Mouse (Mus musculus) liver, embryonic 14.5 days (tissue): Measurements from ENCODE around the gene Efcab1. TPM values are rescaled to one million over a fixed set of nuclear protein-coding genes. Genes with fewer than 3 reads are reported as not detected.

ENCODE experiments used
- ATAC-seq: fragments of 200-750 bp; cut with Nextera tagmentation; 2 replicates; pipeline ENCODE4 v1.8.0; 2017; ENCODE audit warnings: moderate number of reproducible peaks, mild to moderate bottlenecking, moderate library complexity; ENCODE audit not compliant: insufficient read depth
- DNase-seq, 3 experiments: peaks; one replicate each; pipeline ENCODE4 v3.0.0-alpha.2; 2012 to 2013; ENCODE audit warnings: low read depth in 3 of 3, low spot score in 3 of 3
- H3K27ac ChIP-seq: fragments of 300-500 bp; sonication (generic); 2 replicates; pipeline ENCODE4 v1.5.1; 2014; ENCODE audit warnings: moderate library complexity, mild to moderate bottlenecking, control low read depth, inconsistent platforms
- H3K27me3 ChIP-seq: fragments of 300-500 bp; sonication (generic); 2 replicates; pipeline ENCODE4 v1.6.1; 2014; ENCODE audit warnings: mild to moderate bottlenecking, low read length, moderate library complexity; ENCODE audit not compliant: control insufficient read depth, insufficient read depth
- H3K36me3 ChIP-seq: fragments of 300-500 bp; sonication (generic); replicated peaks from 2 replicates; pipeline ENCODE4 v1.6.1; 2014; ENCODE audit warnings: low read depth; ENCODE audit not compliant: control insufficient read depth, insufficient read depth
- H3K4me1 ChIP-seq, 2 experiments: fragments of 200-500 bp in 1 of 2; fragments of 300-500 bp in 1 of 2; sonication (generic) in 1 of 2; replicated peaks; 2 replicates each; pipeline ENCODE4 v1.6.1; 2012 to 2014; ENCODE audit warnings: antibody characterized with exemption in 1 of 2, inconsistent platforms in 1 of 2, low read length in 1 of 2; ENCODE audit not compliant: control insufficient read depth in 2 of 2, insufficient read depth in 2 of 2
- H3K4me2 ChIP-seq: fragments of 300-500 bp; sonication (generic); 2 replicates; pipeline ENCODE4 v1.6.1; 2014; ENCODE audit warnings: low read depth, mild to moderate bottlenecking, control low read depth, moderate library complexity
- H3K4me3 ChIP-seq, 2 experiments: fragments of 200-500 bp in 1 of 2; fragments of 300-500 bp in 1 of 2; sonication (generic) in 1 of 2; 2 replicates each; pipeline ENCODE4 v1.5.1; 2012 to 2014; ENCODE audit warnings: low read depth in 2 of 2, low read length in 2 of 2, mild to moderate bottlenecking in 2 of 2, control low read depth in 1 of 2, inconsistent platforms in 1 of 2, moderate library complexity in 1 of 2; ENCODE audit not compliant: insufficient read depth in 1 of 2
- H3K9ac ChIP-seq: fragments of 300-500 bp; sonication (generic); replicated peaks from 2 replicates; pipeline ENCODE4 v1.6.1; 2014; ENCODE audit warnings: mild to moderate bottlenecking, control low read depth, moderate library complexity
- H3K9me3 ChIP-seq: fragments of 300-500 bp; sonication (generic); 2 replicates; pipeline ENCODE4 v1.6.1; 2016; ENCODE audit warnings: low read length, mixed read lengths; ENCODE audit not compliant: control insufficient read depth
- CTCF ChIP-seq: IDR thresholded peaks from 2 replicates; pipeline ENCODE4 v1.5.1; 2016; ENCODE audit warnings: antibody characterized with exemption, low read depth, control low read depth
- EP300 ChIP-seq: IDR thresholded peaks from 2 replicates; pipeline ENCODE4 v1.6.1; 2016; ENCODE audit warnings: antibody characterized with exemption, low read depth
- WGBS: fragments of 180-500 bp; shearing (Covaris S2); extraction: QIAGEN DNeasy Blood & Tissue Kit; methylation state at CpG from one replicate; pipeline ENCODE4 v1.1.7; 2014; ENCODE audit not compliant: insufficient replicate concordance; 5-methylcytosine and 5-hydroxymethylcytosine counted together
- polyA plus RNA-seq, 2 experiments: library from polyadenylated mRNA; depleted of rRNA in 1 of 2; stranded (reverse) in 1 of 2; unstranded in 1 of 2; fragments of >200 nt; fragmentation: Nextera tagmentation in 1 of 2; extraction: Ambion mirVana in 1 of 2; gene quantifications; 2 replicates each; pipeline versions ENCODE4 v1.2.1 to v1.2.3; 2012 to 2014

Gene Efcab1
- polyA plus RNA-seq (2012; rRNA removed) (0.05 and 0.07 TPM in 2 replicates), polyA plus RNA-seq (2014; fragmentation: Nextera tagmentation; extraction: Ambion mirVana) (0.08 TPM in 1 of 2 replicates, not detected in the other)

- H3K36me3 ChIP-seq = no peaks in the 10 kb centered on the region
- no peak within 1 kb of the TSS for H3K9ac ChIP-seq
- H3K4me1 ChIP-seq = no peaks in the 10 kb centered on the region
- TF ChIP-seq EP300 = no peak
- no peak for TF ChIP-seq CTCF
- no peak within 1 kb of the TSS for H3K4me2 ChIP-seq
- ATAC-seq = no peak
- 22% methylated on average over 15 of the region's 15 CpGs for WGBS
- H3K9me3 ChIP-seq = no peaks in the 10 kb centered on the region
- no peak within 1 kb of the TSS for H3K4me3 ChIP-seq
- no peak within 1 kb of the TSS for H3K27ac ChIP-seq
- no peak for DNase-seq
- H3K27me3 ChIP-seq = no peaks in the 10 kb centered on the region
Measured at GRCm38 (mm10) chr16:14906393-14907100, at the start of gene Efcab1. Gene Efcab1, plus strand, starts transcription at chr16:14906606.

- Histone ChIP-seq H3K36me3 (no peaks in the 10 kb centered on the region), H3K27me3 (no peaks in the 10 kb centered on the region), H3K27ac (no peak overlapping the region), H3K9ac (no peak overlapping the region), H3K9me3 (no peaks in the 10 kb centered on the region), H3K4me1 (no peaks in the 10 kb centered on the region), H3K4me2 (no peak overlapping the region), H3K4me3 (no peak overlapping the region)
- TF ChIP-seq EP300 = no peak
- DNase-seq (no peak), ATAC-seq (no peak)
Measured at GRCm38 (mm10) chr16:14859443-14859842, 47.0 kb upstream of the Efcab1 start.

GRCm38 (mm10) chr16:14884916-14885315 is 21.5 kb upstream of the Efcab1 start:
- no peak for ATAC-seq
- no peaks in the 10 kb centered on the region for H3K9me3 ChIP-seq
- no peak for DNase-seq
- no peak for TF ChIP-seq EP300
- TF ChIP-seq CTCF = no peak
- H3K4me3 ChIP-seq = no peak overlapping the region
- H3K27me3 ChIP-seq = no peaks in the 10 kb centered on the region
- H3K4me1 ChIP-seq = no peaks in the 10 kb centered on the region
- no peak overlapping the region for H3K27ac ChIP-seq
- H3K36me3 ChIP-seq = no peaks in the 10 kb centered on the region
- H3K9ac ChIP-seq = no peak overlapping the region
- 32% methylated on average over 2 of the region's 2 CpGs for WGBS
- no peak overlapping the region for H3K4me2 ChIP-seq

GRCm38 (mm10) chr16:14885372-14885771 is 21.0 kb upstream of the Efcab1 start:
- Histone ChIP-seq H3K9me3 (no peaks in the 10 kb centered on the region), H3K27me3 (no peaks in the 10 kb centered on the region), H3K27ac (no peak overlapping the region), H3K36me3 (no peaks in the 10 kb centered on the region), H3K4me1 (no peaks in the 10 kb centered on the region), H3K4me3 (no peak overlapping the region), H3K4me2 (no peak overlapping the region), H3K9ac (no peak overlapping the region)
- ATAC-seq (no peak), DNase-seq (no peak)
- no peak for TF ChIP-seq EP300
- no peak for TF ChIP-seq CTCF
- 31% methylated on average over 1 of the region's 1 CpGs for WGBS

GRCm38 (mm10) chr16:14892492-14892891 is 13.9 kb upstream of the Efcab1 start:
- WGBS = 39% methylated on average over 3 of the region's 3 CpGs
- TF ChIP-seq EP300 (no peak), CTCF (no peak)
- Histone ChIP-seq H3K4me3 (no peak overlapping the region), H3K4me1 (no peaks in the 10 kb centered on the region), H3K9me3 (no peaks in the 10 kb centered on the region), H3K4me2 (no peak overlapping the region), H3K36me3 (no peaks in the 10 kb centered on the region), H3K27me3 (no peaks in the 10 kb centered on the region), H3K27ac (no peak overlapping the region), H3K9ac (no peak overlapping the region)
- DNase-seq (no peak), ATAC-seq (no peak)
